Mouse (Mus musculus) limb, embryonic 11.5 days (tissue): ENCODE measurements around the gene Kcnmb1. TPM values are rescaled to one million over a fixed set of nuclear protein-coding genes. Genes with fewer than 3 reads are reported as not detected.

ENCODE experiments used
- ATAC-seq: fragments of 200-750 bp; cut with Nextera tagmentation; 2 replicates; pipeline ENCODE4 v1.8.0; 2017; ENCODE audit warnings: low read depth; ENCODE audit not compliant: insufficient number of reproducible peaks, low FRiP score, low TSS enrichment
- DNase-seq: peaks from one replicate; pipeline ENCODE4 v3.0.0-alpha.2; 2015; ENCODE audit warnings: low spot score
- H3K27ac ChIP-seq: fragments of 300-500 bp; sonication (generic); replicated peaks from 2 replicates; pipeline ENCODE4 v1.5.1; 2014; ENCODE audit warnings: low read depth, mild to moderate bottlenecking, low read length
- H3K27me3 ChIP-seq: fragments of 300-500 bp; sonication (generic); 2 replicates; pipeline ENCODE4 v1.6.1; 2014; ENCODE audit warnings: mild to moderate bottlenecking, low read length, mixed read lengths; ENCODE audit not compliant: control insufficient read depth, insufficient read depth
- H3K36me3 ChIP-seq: fragments of 300-500 bp; sonication (generic); 2 replicates; pipeline ENCODE4 v1.6.1; 2014; ENCODE audit warnings: mild to moderate bottlenecking, low read length, moderate library complexity, mixed read lengths; ENCODE audit not compliant: control insufficient read depth, insufficient read depth
- H3K4me1 ChIP-seq: fragments of 300-500 bp; sonication (generic); 2 replicates; pipeline ENCODE4 v1.6.1; 2014; ENCODE audit warnings: low read length, mixed read lengths; ENCODE audit not compliant: control insufficient read depth, insufficient read depth
- H3K4me2 ChIP-seq: fragments of 300-500 bp; sonication (generic); 2 replicates; pipeline ENCODE4 v1.6.1; 2014; ENCODE audit warnings: low read depth, mild to moderate bottlenecking, moderate library complexity; ENCODE audit not compliant: severe bottlenecking
- H3K4me3 ChIP-seq: fragments of 300-500 bp; sonication (generic); 2 replicates; pipeline ENCODE4 v1.5.1; 2014; ENCODE audit warnings: low read depth, low read length
- H3K9ac ChIP-seq: fragments of 300-500 bp; sonication (generic); 2 replicates; pipeline ENCODE4 v1.6.1; 2014; ENCODE audit warnings: mild to moderate bottlenecking, low read length
- H3K9me3 ChIP-seq: fragments of 300-500 bp; sonication (generic); 2 replicates; pipeline ENCODE4 v1.6.1; 2016; ENCODE audit warnings: low read length; ENCODE audit not compliant: control insufficient read depth
- WGBS: fragments of 180-500 bp; shearing (Covaris S2); extraction: QIAGEN DNeasy Blood & Tissue Kit; methylation state at CpG from one replicate; pipeline ENCODE4 v1.1.7; 2014; 5-methylcytosine and 5-hydroxymethylcytosine counted together
- polyA plus RNA-seq: library from polyadenylated mRNA; unstranded; fragments of >200 nt; fragmentation: Nextera tagmentation; extraction: Ambion mirVana; gene quantifications from 2 replicates; pipeline ENCODE4 v1.2.1, GENCODE M21; 2014

The Kcnmb1 gene
- polyA plus RNA-seq, 1 experiment from 2014 or later: 0.16 TPM

DNA sequence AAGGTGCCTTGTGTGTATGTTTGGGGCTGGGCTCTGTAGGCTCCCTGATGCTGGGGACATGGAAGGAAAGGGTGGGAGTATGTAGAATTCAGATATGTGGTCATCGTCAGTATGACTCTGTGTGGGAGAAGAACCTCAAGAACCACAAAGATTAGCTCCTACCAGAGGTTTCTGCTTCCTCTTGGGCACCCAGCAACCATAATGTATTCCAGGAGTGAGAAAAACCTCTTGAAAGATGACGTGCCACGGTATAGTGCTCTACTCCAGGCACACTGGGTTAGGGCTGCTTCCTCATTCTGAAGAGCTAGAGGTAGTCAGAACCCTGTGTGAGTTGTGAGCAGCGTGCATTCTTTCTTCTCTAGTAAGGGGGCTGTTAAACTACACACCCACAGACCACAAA lies 4.9 kb downstream of the Kcnmb1 start:
- ATAC-seq: no peak
- 83% methylated on average over 4 of the region's 4 CpGs for WGBS
- Histone ChIP-seq H3K4me3 (no peak overlapping the region), H3K4me2 (no peak overlapping the region), H3K27ac (no peak overlapping the region), H3K9me3 (no peaks in the 10 kb centered on the region), H3K9ac (no peak overlapping the region), H3K36me3 (no peaks in the 10 kb centered on the region), H3K27me3 (no peaks in the 10 kb centered on the region), H3K4me1 (peaks cover 7% of the 10 kb centered on the region)
- DNase-seq: no peak

DNA sequence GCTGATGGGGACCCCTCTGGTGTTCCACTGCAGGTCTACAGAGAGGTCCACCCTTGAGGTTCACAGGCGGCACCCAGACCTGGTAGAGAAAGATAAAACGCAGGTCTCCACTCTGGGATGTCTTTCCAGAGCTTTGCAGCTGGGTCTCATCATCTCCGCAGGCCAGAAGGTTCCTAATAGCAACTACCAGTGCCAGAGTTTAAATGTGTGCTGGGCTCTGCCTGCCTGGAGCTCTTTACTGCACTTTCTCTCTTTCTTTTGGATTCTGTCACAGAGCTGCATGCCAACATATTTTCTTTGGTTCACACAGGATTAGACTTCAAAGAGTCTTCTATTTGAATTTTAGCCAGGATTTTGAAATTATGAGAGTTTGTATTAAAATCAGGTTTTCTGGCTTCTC lies 6.4 kb downstream of the Kcnmb1 start:
- Histone ChIP-seq H3K4me2 (no peak overlapping the region), H3K9me3 (no peaks in the 10 kb centered on the region), H3K4me3 (no peak overlapping the region), H3K9ac (no peak overlapping the region), H3K27ac (no peak overlapping the region), H3K4me1 (no peaks in the 10 kb centered on the region), H3K27me3 (no peaks in the 10 kb centered on the region), H3K36me3 (no peaks in the 10 kb centered on the region)
- DNase-seq (no peak), ATAC-seq (no peak)
- 72% methylated on average over 3 of the region's 3 CpGs for WGBS

DNA sequence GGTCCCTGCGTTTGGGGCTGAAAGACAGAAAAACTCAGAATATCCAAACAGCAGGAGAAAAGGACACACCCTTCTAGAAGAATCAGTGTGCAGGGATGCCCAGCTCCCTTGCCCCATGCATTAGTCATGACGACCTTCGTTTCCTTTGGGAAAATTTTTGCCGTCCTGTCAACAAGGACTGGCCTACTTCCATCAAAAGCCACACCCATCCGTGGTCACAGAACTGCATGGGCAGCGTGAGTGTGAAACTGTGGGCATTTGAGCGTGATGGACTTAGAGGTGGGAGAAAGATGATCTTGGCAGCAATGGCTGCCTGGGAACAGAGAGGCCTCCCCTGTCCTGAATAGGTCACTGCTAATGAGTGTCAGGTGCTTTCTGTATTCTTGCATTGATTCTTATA lies 9.3 kb downstream of the Kcnmb1 start:
- H3K36me3 ChIP-seq: no peaks in the 10 kb centered on the region
- ATAC-seq (no peak), DNase-seq (no peak)
- H3K9me3 ChIP-seq: no peaks in the 10 kb centered on the region
- 88% methylated on average over 7 of the region's 7 CpGs for WGBS
- no peak overlapping the region for H3K4me2 ChIP-seq
- no peak overlapping the region for H3K9ac ChIP-seq
- H3K4me3 ChIP-seq: no peak overlapping the region
- no peaks in the 10 kb centered on the region for H3K27me3 ChIP-seq
- H3K27ac ChIP-seq: no peak overlapping the region
- H3K4me1 ChIP-seq: no peaks in the 10 kb centered on the region

DNA sequence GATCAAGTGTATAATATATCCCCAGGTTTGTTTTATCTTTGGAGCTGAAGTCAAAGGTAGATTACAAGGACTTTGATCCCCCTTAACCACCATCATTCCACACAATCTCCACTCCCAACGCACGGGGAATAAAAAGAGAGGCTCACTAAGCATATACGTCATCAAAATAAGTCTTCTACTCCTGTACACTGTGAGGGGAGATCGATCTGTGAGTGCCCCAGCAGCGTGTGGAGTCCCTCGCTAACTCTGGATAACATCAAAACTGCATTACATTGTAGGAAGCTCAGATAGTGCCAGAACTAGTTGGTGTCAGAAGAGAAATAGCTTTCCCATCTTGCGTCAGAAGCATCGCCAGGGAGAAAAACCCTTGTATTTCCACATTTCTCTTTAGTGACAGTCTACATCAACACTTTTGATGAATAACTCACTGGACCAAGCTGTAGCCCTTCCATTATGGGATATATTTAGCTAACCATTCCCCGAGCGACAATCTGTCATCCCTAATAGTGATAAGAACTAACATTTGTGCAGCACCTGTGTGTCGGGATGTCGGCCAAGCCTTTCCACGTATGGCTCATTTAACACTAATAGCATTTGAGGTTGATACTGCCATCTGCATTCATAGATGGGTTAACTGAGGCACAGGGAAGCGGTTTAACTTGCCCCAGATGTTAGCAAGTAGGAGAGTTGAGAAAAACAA lies 11.7 kb downstream of the Kcnmb1 start:
- ATAC-seq: no peak
- no peak for DNase-seq
- Histone ChIP-seq H3K9me3 (no peaks in the 10 kb centered on the region), H3K4me3 (no peak overlapping the region), H3K36me3 (no peaks in the 10 kb centered on the region), H3K27me3 (no peaks in the 10 kb centered on the region), H3K9ac (no peak overlapping the region), H3K27ac (no peak overlapping the region), H3K4me2 (no peak overlapping the region), H3K4me1 (no peaks in the 10 kb centered on the region)
- 82% methylated on average over 14 of the region's 14 CpGs for WGBS

DNA sequence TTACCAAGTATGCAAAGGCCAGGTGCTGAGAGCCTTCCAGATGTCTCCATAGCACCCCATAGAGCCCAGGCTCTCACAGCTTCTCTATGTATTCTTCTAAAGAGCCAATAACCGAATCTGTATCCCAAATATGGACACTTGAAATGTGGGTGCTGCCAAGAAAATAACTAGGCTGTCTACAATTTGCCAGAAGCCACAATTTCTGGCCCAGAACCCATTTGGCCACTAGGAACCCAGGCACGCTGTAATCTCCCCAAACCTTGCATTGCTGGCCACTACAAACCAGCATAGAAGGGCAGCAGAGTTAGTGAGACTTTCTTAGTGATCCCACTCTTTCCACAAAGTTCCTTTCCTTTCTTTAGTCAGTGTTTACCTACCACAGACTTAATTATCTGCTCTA lies 12.3 kb downstream of the Kcnmb1 start:
- no peaks in the 10 kb centered on the region for H3K4me1 ChIP-seq
- no peak overlapping the region for H3K4me2 ChIP-seq
- 91% methylated on average over 2 of the region's 2 CpGs for WGBS
- ATAC-seq (no peak), DNase-seq (no peak)
- H3K27me3 ChIP-seq: no peaks in the 10 kb centered on the region
- no peaks in the 10 kb centered on the region for H3K36me3 ChIP-seq
- H3K4me3 ChIP-seq: no peak overlapping the region
- no peak overlapping the region for H3K9ac ChIP-seq
- no peak overlapping the region for H3K27ac ChIP-seq
- H3K9me3 ChIP-seq: no peaks in the 10 kb centered on the region

DNA sequence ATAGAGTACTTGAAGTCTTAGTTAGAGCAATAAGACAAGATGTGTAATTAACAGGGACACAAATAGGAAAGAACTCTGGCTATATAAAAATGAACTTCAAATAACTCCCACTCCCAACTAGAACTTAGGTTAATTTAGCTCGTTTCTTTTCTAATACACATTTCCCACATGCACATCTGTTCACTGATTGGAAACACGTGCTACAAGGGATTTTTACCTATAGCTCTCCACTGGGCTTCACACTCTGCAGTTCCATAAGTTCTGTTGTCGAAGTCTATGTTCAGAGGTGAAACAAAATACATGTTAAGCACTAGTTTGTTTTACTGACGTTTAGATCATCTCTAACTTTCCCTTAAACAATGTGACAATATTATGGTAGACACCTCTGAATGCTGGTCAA lies 17.3 kb downstream of the Kcnmb1 start:
- ATAC-seq (no peak), DNase-seq (peak; percentile 40)
- Histone ChIP-seq H3K9me3 (no peaks in the 10 kb centered on the region), H3K36me3 (no peaks in the 10 kb centered on the region), H3K4me1 (0 out of 2 replicates have a peak, but pooled peaks cover 2% of the 10 kb centered on the region), H3K4me3 (no peak overlapping the region), H3K27me3 (no peaks in the 10 kb centered on the region), H3K4me2 (no peak overlapping the region), H3K9ac (no peak overlapping the region), H3K27ac (no peak overlapping the region)
- WGBS: 24% methylated on average over 4 of the region's 4 CpGs

DNA sequence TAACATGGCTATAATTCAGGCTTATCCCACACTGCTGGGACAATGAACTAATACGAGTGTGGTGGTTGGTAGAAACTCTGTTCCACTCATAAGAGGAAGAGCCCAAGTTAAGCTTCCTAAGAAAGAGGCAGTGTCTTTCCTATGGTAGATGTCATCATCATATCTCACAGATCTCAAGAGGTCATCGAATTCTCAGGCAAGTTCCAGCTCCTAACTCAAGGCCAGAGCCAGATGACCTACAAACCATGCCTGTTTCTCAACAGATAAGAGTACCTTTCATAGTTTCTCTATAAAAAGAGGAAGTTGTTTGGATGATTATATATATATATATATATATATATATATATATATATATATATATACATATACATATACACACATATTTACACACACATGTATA lies 23.7 kb downstream of the Kcnmb1 start:
- H3K4me3 ChIP-seq: no peak overlapping the region
- WGBS: 88% methylated on average over 2 of the region's 2 CpGs

DNA sequence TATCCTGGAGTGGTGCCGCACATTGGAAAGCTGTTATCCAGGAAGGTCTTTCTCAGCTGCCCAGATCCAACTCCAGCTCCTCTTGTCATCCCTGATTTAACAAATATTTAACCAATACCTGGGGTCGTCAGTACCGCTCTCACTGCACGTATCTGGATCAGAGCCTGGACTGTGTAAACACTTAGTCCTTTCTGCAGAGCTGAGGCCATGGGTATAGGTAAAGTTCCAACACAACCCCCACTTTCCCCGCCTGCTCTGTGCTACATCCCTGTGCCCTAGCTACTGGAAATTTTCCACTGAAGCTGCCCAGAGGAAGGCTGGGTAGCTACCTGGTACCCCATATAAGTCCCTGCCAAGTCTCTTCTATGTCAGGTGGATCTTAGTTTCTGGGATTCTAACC lies 27.2 kb downstream of the Kcnmb1 start:
- no peak overlapping the region for H3K9ac ChIP-seq
- H3K4me1 ChIP-seq: 0 out of 2 replicates have a peak, but pooled peaks cover 3% of the 10 kb centered on the region
- no peak for ATAC-seq
- no peaks in the 10 kb centered on the region for H3K36me3 ChIP-seq
- H3K9me3 ChIP-seq: no peaks in the 10 kb centered on the region
- H3K27me3 ChIP-seq: no peaks in the 10 kb centered on the region
- WGBS: 84% methylated on average over 5 of the region's 5 CpGs
- no peak overlapping the region for H3K27ac ChIP-seq
- no peak overlapping the region for H3K4me2 ChIP-seq
- no peak overlapping the region for H3K4me3 ChIP-seq
- DNase-seq: no peak

More for the DNA sequence above, 23.7 kb downstream of the Kcnmb1 start:
- Histone ChIP-seq H3K9ac (no peak overlapping the region), H3K4me1 (no peaks in the 10 kb centered on the region), H3K27ac (no peak overlapping the region), H3K4me2 (no peak overlapping the region), H3K27me3 (no peaks in the 10 kb centered on the region), H3K9me3 (no peaks in the 10 kb centered on the region), H3K36me3 (no peaks in the 10 kb centered on the region)
- ATAC-seq: no peak
- no peak for DNase-seq

DNA sequence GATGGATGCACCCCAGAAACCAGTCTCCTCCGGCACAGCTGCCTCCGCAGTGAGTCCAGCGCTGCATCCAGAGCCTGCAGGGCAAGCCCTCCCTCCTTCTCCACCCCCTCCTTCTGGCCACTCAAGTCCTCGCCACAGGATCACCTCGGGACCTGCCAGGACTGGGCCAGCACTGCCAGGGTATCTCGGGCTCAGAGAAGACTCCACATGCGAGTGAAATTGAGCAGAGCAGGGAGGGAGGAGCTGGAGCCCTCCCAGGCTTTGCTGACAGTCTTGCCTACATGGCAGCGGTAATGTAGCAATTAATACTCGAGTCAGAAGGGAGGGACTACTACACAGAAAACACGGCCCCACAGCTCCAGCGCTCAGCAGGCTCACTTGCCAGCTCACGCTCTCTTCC lies 30.1 kb downstream of the Kcnmb1 start, which contains the start of gene Kcnip1:
Gene Kcnip1, minus strand, starts transcription at position 215 of the 400 bp plus-strand sequence.
- Histone ChIP-seq H3K4me2 (peak within 1 kb of the TSS; percentile 21; the same call in 1 of the 2 replicates), H3K4me1 (0 out of 2 replicates have a peak, but pooled peaks cover 3% of the 10 kb centered on the region), H3K4me3 (no peak within 1 kb of the TSS), H3K9ac (no peak within 1 kb of the TSS), H3K27me3 (no peaks in the 10 kb centered on the region), H3K9me3 (no peaks in the 10 kb centered on the region), H3K36me3 (no peaks in the 10 kb centered on the region), H3K27ac (no peak within 1 kb of the TSS)
- ATAC-seq (no peak), DNase-seq (peak; percentile 33)
- WGBS: 17% methylated on average over 12 of the region's 12 CpGs
